Mouse (Mus musculus) forebrain, embryonic 14.5 days (tissue): ENCODE results near the gene Pde4d. TPM values are rescaled to one million over a fixed set of nuclear protein-coding genes. Genes with fewer than 3 reads are reported as not detected.

ENCODE experiments used
- ATAC-seq: fragments of 200-750 bp; cut with Nextera tagmentation; 2 replicates; pipeline ENCODE4 v1.8.0; 2017; ENCODE audit warnings: mild to moderate bottlenecking, moderate library complexity
- DNase-seq: peaks from one replicate; pipeline ENCODE4 v3.0.0-alpha.2; 2015; ENCODE audit warnings: low spot score
- H3K27ac ChIP-seq: fragments of 300-500 bp; sonication (generic); 2 replicates; pipeline ENCODE4 v1.5.1; 2014; ENCODE audit warnings: low read depth, mild to moderate bottlenecking, control low read depth, low read length, moderate library complexity
- H3K27me3 ChIP-seq: fragments of 300-500 bp; sonication (generic); replicated peaks from 2 replicates; pipeline ENCODE4 v1.6.1; 2014; ENCODE audit warnings: low read length, control low read depth, mixed read lengths; ENCODE audit not compliant: control insufficient read depth, insufficient read depth
- H3K36me3 ChIP-seq: fragments of 300-500 bp; sonication (generic); 2 replicates; pipeline ENCODE4 v1.6.1; 2014; ENCODE audit warnings: low read length, control low read depth; ENCODE audit not compliant: control insufficient read depth, insufficient read depth
- H3K4me1 ChIP-seq: fragments of 300-500 bp; sonication (generic); 2 replicates; pipeline ENCODE4 v1.6.1; 2014; ENCODE audit warnings: antibody characterized with exemption, low read length, control low read depth; ENCODE audit not compliant: control insufficient read depth, insufficient read depth
- H3K4me2 ChIP-seq: fragments of 300-500 bp; sonication (generic); 2 replicates; pipeline ENCODE4 v1.6.1; 2014; ENCODE audit warnings: mild to moderate bottlenecking, control low read depth, low read length
- H3K4me3 ChIP-seq: fragments of 300-500 bp; sonication (generic); 2 replicates; pipeline ENCODE4 v1.5.1; 2014; ENCODE audit warnings: low read depth, low read length, control low read depth
- H3K9ac ChIP-seq: fragments of 300-500 bp; sonication (generic); 2 replicates; pipeline ENCODE4 v1.6.1; 2014; ENCODE audit warnings: mild to moderate bottlenecking, low read length, control low read depth, moderate library complexity
- H3K9me3 ChIP-seq: fragments of 300-500 bp; sonication (generic); replicated peaks from 2 replicates; pipeline ENCODE4 v1.6.1; 2016; ENCODE audit warnings: low read length, control low read depth, mixed read lengths; ENCODE audit not compliant: control insufficient read depth
- WGBS: fragments of 180-500 bp; shearing (Covaris S2); extraction: QIAGEN DNeasy Blood & Tissue Kit; methylation state at CpG from one replicate; pipeline ENCODE4 v1.1.7; 2014; 5-methylcytosine and 5-hydroxymethylcytosine counted together
- polyA plus RNA-seq: library from polyadenylated mRNA; unstranded; fragments of >200 nt; fragmentation: Nextera tagmentation; extraction: Ambion mirVana; gene quantifications from 2 replicates; pipeline ENCODE4 v1.2.1, GENCODE M21; 2014

Gene Pde4d
- polyA plus RNA-seq, 1 experiment from 2014 or later, result 13.7 TPM

DNA sequence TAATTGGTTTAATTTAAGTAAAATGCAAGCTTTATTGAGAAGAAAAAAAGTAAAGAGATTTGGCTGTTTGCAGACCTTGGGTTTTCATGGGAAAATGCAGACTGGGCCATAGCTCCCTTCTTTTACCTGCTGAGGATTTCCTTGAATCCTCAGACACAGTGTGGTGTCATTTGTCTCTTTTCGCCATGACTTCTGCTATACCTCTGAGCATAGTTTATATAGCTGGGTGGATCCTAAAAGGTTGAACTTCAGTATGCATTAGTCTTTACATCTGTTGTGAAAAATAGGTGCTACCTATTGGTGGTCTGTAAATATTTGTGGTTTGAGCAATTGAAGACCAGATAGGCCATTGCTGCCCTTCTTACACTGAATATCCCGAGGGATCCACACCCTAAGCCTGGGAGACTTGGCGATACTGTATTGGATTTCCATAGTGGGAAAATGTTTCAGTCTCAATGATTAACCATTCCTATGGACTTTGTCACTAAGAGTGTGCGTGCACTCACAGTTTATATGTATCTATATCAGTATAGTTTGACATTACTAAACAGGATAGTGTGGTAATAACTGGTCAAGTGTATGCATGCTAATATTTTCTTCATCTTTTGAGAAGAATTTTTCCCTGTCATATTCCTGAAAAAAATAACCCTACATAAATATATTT is 819.0 kb downstream of the Pde4d start:
- Histone ChIP-seq H3K27ac (no peak overlapping the region), H3K4me2 (no peak overlapping the region), H3K9me3 (no peaks in the 10 kb centered on the region), H3K4me1 (no peaks in the 10 kb centered on the region), H3K9ac (no peak overlapping the region), H3K4me3 (no peak overlapping the region), H3K27me3 (no peaks in the 10 kb centered on the region), H3K36me3 (no peaks in the 10 kb centered on the region)
- 96% methylated on average over 4 of the region's 4 CpGs for WGBS
- DNase-seq (no peak), ATAC-seq (no peak)

DNA sequence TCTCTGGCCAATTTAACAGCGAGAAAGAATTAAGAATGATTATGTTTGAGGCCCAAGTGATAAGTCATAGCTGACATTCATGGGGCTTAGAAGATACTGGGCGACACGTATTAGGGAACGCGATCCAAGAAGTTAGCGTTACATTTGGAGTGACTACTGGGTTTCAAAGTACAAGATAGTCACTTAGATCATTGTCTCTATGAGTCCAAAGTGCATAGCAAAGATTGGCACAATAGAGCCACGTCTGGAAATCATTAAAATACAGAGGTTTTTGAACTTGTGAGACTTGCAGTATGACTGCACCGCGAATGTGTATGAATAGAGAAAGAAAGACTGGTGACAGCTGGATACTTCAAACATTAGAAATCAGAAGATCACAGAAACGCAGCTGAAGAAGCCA is 825.1 kb downstream of the Pde4d start:
- DNase-seq (no peak), ATAC-seq (no peak)
- Histone ChIP-seq H3K4me2 (no peak overlapping the region), H3K4me1 (0 out of 2 replicates have a peak, but pooled peaks cover 2% of the 10 kb centered on the region), H3K9ac (no peak overlapping the region), H3K27ac (no peak overlapping the region), H3K9me3 (no peaks in the 10 kb centered on the region; the same call in 1 of the 2 replicates), H3K4me3 (no peak overlapping the region), H3K27me3 (no peaks in the 10 kb centered on the region), H3K36me3 (no peaks in the 10 kb centered on the region)
- 91% methylated on average over 10 of the region's 10 CpGs for WGBS

- Histone ChIP-seq H3K9me3 (no peaks in the 10 kb centered on the region; the same call in 1 of the 2 replicates), H3K36me3 (no peaks in the 10 kb centered on the region), H3K9ac (no peak overlapping the region), H3K4me1 (0 out of 2 replicates have a peak, but pooled peaks cover 2% of the 10 kb centered on the region), H3K27me3 (no peaks in the 10 kb centered on the region), H3K27ac (no peak overlapping the region), H3K4me2 (no peak overlapping the region), H3K4me3 (no peak overlapping the region)
- DNase-seq, result no peak
- WGBS, result 73% methylated on average over 7 of the region's 7 CpGs
- ATAC-seq, result no peak
Observed at GRCm38 (mm10) chr13:109277792-109278191, 828.0 kb downstream of the Pde4d start.

DNA sequence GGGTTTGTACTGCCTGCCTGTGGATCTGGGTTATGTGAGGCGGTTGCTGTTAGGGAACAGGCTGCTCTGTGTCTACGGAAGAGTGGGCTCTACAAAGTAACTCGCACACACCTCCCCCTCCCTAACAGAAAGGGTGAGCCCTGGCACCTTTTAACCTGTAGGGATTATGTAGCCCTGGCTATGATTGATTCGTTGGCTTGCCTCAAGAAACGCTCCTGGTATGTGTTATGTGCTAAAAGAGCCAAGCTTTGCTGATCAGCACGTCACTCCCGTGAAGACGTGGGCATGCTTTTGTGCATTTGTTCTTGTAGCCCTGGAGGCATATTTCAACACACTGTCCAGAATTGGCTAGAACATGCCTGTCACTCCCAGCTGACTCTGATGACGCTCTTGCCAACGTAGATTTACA is 828.8 kb downstream of the Pde4d start:
- Histone ChIP-seq H3K4me1 (0 out of 2 replicates have a peak, but pooled peaks cover 2% of the 10 kb centered on the region), H3K27ac (no peak overlapping the region), H3K36me3 (no peaks in the 10 kb centered on the region), H3K27me3 (no peaks in the 10 kb centered on the region), H3K4me3 (no peak overlapping the region), H3K9ac (no peak overlapping the region), H3K4me2 (no peak overlapping the region), H3K9me3 (no peaks in the 10 kb centered on the region; the same call in 1 of the 2 replicates)
- ATAC-seq (peak; percentile 75), DNase-seq (peak; percentile 47)
- WGBS, result 58% methylated on average over 10 of the region's 10 CpGs

- no peak for ATAC-seq
Observed at GRCm38 (mm10) chr13:109279211-109279610, 829.5 kb downstream of the Pde4d start.

DNA sequence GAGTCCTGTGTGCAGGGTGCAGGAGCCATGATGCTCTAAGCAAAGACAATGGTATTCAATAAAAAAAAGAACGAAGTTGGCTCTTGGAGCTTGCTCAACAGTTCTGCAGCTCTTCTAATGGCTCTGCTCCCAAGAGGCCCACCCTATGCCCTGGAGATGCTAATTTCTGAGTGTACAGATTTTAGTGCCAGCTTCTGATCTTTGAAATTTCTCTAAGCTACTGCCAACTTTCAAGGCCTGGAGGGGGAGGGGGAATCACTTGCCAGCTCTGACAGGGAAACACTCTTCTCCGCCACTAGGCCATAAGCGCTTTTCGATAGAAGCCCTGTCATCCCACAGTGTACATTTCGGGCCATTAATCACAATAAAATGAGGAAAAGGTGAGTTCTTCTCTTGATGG is 830.7 kb downstream of the Pde4d start:
- Histone ChIP-seq H3K9ac (no peak overlapping the region), H3K27me3 (no peaks in the 10 kb centered on the region), H3K9me3 (no peaks in the 10 kb centered on the region), H3K4me1 (0 out of 2 replicates have a peak, but pooled peaks cover 2% of the 10 kb centered on the region), H3K27ac (no peak overlapping the region), H3K4me3 (no peak overlapping the region), H3K36me3 (no peaks in the 10 kb centered on the region), H3K4me2 (no peak overlapping the region)
- no peak for ATAC-seq
- 80% methylated on average over 5 of the region's 5 CpGs for WGBS
- DNase-seq, result peak; percentile 42

More at GRCm38 (mm10) chr13:109279211-109279610, 829.5 kb downstream of the Pde4d start:
- no peak overlapping the region for H3K27ac ChIP-seq
- DNase-seq, result no peak
- no peaks in the 10 kb centered on the region for H3K36me3 ChIP-seq
- no peaks in the 10 kb centered on the region for H3K27me3 ChIP-seq
- 0 out of 2 replicates have a peak, but pooled peaks cover 2% of the 10 kb centered on the region for H3K4me1 ChIP-seq
- no peak overlapping the region for H3K4me3 ChIP-seq
- no peaks in the 10 kb centered on the region; the same call in 1 of the 2 replicates for H3K9me3 ChIP-seq
- 88% methylated on average over 6 of the region's 6 CpGs for WGBS
- H3K9ac ChIP-seq, result no peak overlapping the region
- no peak overlapping the region for H3K4me2 ChIP-seq

DNA sequence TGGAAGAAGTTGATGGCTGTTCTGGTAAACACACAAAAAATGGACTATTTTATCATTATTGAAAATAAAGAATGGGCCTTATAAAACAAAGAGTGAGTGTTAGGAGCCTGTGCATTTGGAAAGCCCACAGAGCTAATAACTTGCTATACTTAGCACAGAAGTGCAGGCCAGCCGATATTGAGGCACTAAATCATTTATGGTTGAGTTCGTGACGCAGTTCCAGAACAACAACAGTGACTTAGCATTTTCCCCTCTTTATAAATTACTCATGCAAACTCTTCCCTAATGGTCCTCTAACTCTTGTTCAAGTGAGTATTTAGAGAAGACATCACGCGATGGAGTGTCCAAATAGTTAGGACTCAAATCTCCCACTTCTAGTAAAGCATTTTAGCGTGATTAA is 837.7 kb downstream of the Pde4d start:
- ATAC-seq (no peak), DNase-seq (no peak)
- WGBS, result 92% methylated on average over 6 of the region's 6 CpGs

GRCm38 (mm10) chr13:109290922-109291321 is 841.2 kb downstream of the Pde4d start:
- H3K4me3 ChIP-seq, result no peak overlapping the region
- H3K27me3 ChIP-seq, result no peaks in the 10 kb centered on the region
- DNase-seq (no peak), ATAC-seq (no peak)
- H3K36me3 ChIP-seq, result no peaks in the 10 kb centered on the region
- no peak overlapping the region for H3K27ac ChIP-seq
- no peak overlapping the region for H3K4me2 ChIP-seq
- no peaks in the 10 kb centered on the region for H3K4me1 ChIP-seq
- no peaks in the 10 kb centered on the region for H3K9me3 ChIP-seq
- 61% methylated on average over 4 of the region's 4 CpGs for WGBS
- H3K9ac ChIP-seq, result no peak overlapping the region

More for the DNA sequence above, 837.7 kb downstream of the Pde4d start:
- H3K4me1 ChIP-seq, result no peaks in the 10 kb centered on the region
- no peaks in the 10 kb centered on the region for H3K36me3 ChIP-seq
- no peak overlapping the region for H3K4me2 ChIP-seq
- no peak overlapping the region for H3K9ac ChIP-seq
- H3K9me3 ChIP-seq, result no peaks in the 10 kb centered on the region
- no peaks in the 10 kb centered on the region for H3K27me3 ChIP-seq
- no peak overlapping the region for H3K4me3 ChIP-seq
- H3K27ac ChIP-seq, result no peak overlapping the region

DNA sequence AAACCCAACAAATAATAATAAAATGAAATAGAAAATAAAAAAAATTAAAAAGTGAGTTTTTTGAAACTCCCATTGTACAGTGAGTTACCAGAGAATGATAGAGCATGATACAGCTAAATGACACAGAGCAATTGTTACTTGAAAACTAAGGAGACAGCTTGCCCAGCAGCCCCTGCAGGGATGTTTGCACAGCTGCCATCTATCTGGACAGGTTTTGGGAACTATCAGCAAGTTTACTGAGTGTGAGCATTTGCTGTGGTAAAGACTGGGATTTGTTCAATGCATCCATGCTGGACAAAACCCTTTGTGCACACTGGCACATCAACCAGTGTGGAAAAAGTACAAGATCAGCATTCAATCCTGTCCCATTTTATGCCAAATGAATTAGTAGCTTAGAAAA is 843.3 kb downstream of the Pde4d start:
- DNase-seq, result no peak

More for the DNA sequence above, 843.3 kb downstream of the Pde4d start:
- H3K36me3 ChIP-seq, result no peaks in the 10 kb centered on the region
- no peak overlapping the region for H3K4me3 ChIP-seq
- no peak overlapping the region for H3K9ac ChIP-seq
- no peak overlapping the region for H3K4me2 ChIP-seq
- H3K4me1 ChIP-seq, result no peaks in the 10 kb centered on the region
- no peaks in the 10 kb centered on the region for H3K9me3 ChIP-seq
- no peak for ATAC-seq
- H3K27ac ChIP-seq, result no peak overlapping the region
- H3K27me3 ChIP-seq, result no peaks in the 10 kb centered on the region
